Mouse (Mus musculus): ENCODE data around the gene Hoxa1.

Gene Hoxa1

GRCm38 (mm10) chr6:52171331-52171730 lies 13.2 kb upstream of the Hoxa1 start:
- DNase-seq (ENCODE audit: low spot score in 2 of 2) = no peak

DNA sequence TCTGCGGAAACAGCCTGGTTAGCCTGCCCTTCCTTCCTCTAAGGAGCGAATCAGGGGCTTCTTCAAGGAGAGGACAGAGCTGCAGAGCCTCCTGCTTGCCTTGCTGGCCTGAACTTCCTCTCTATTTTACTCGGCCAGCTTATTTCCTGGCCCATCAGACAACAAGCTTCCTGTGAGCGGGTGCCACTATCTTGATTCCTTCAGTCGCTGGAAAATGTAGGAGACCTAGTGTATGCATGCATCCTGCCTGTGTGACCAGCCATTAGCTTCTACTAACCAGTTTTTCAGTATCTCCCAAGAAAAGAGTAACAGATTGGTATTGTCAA lies 12.7 kb upstream of the Hoxa1 start:
- no peak for DNase-seq (ENCODE audit: low spot score in 2 of 2)

DNA sequence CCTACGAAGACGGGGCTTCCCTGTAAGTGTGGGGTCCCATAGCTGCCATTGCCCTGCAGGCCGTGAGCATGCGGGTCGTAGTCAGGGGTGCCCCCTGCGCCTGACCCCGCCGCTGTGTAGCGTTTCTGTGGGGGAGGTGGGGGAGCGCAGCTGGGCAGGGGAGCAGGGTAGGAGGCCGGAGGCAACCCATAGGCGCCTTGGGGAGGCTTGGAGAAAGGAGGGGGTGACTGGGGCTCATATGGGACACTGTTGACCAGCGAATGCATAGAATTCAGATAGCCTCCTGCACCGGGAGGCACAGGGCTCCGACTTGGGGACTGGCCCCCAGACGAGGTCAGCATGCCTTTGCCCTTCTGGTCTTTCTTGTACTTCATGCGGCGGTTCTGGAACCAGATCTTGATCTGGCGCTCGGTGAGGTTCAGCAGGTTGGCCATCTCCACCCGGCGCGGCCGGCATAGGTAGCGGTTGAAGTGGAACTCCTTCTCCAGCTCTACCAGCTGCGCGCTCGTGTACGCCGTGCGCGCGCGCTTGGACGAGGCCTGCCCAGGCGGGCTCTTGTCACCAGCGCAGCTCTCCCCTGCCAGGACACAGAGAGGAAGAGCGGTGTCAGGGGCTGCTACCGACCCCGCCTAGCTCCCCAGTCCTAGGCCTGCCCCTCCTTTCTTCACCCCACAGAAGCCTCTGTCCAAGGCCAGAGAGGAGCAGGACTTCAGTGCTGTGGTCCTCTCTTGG lies 12.2 kb upstream of the Hoxa1 start:
- no peak for DNase-seq (ENCODE audit: low spot score in 2 of 2)

- DNase-seq (ENCODE audit: low spot score in 2 of 2) = no peak
Observed at GRCm38 (mm10) chr6:52169499-52170165, 11.5 kb upstream of the Hoxa1 start.

- DNase-seq (ENCODE audit: low spot score in 2 of 2) = no peak
Observed at GRCm38 (mm10) chr6:52168191-52169055, 10.3 kb upstream of the Hoxa1 start.

GRCm38 (mm10) chr6:52167736-52168161 lies 9.6 kb upstream of the Hoxa1 start:
- no peak for DNase-seq (ENCODE audit: low spot score in 2 of 2)

DNA sequence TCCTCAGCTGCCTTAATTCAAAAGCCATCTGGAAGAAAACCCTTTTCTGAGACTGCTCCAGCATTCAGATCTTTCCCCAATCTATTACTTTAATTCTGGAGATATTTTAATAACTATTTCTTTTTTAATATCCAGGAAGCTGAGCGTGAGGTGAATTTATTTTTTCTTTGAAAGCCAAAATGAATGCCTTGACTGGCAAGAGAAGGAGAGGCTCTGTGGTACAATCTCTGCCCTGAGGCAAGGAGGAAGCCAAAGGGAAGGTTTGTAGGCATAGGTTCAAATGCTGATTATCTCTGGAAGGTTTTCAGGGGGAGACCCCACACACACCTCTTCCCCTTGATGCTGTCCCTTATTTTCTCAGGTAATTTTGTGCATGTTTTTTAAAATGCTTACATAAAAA lies 9.1 kb upstream of the Hoxa1 start:
- DNase-seq (ENCODE audit: low spot score in 2 of 2) = no peak

- no peak for DNase-seq (ENCODE audit: low spot score in 2 of 2)
Observed at GRCm38 (mm10) chr6:52166431-52167077, 8.4 kb upstream of the Hoxa1 start.

DNA sequence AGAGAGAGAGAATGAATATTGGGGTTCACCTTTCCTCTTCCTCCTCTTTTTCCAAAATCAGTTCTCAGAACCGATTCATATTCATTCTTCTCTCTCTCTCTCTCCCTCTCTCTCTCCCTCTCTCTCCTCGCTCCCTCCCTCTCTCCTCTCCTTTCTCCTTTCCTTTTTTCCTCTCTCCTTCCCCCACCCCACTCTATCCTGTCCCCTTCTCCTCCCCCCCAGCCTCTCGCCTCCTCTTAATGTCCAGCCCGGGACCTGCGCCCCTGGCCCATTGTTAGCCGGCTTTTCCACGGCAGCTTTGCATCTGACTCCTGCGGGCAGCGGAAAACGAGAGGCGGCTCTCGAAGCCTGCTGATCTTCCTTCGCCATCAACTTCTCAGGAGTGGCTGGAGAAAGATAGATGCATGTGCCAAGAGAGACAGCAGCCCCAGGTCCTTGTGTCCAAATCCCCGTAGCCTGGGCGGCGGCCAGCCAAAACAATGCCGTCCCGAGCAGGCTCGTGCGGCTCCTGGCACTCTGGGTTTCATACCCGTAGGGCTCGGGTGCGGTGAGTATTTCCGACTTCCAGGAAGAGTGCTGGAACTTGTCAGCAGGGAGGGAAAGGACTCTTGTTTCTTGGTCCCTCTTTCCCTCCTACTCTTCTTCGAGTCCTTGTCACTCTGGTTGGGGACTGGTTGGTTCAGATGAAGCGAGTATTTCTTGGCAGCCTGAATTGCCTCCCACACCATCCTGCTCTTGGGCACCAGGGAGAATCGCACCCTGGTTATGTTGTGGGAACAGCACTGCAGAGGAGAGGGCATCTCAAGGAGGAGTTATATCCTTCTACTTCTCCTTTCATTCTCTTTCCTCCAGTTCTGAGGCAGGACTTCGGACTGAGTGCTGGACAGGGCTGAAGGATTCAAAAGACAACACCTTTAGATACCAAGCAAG lies 7.6 kb upstream of the Hoxa1 start:
- DNase-seq (ENCODE audit: low spot score in 2 of 2) = no peak

GRCm38 (mm10) chr6:52164626-52165440 lies 6.7 kb upstream of the Hoxa1 start, which contains the start of gene Hoxa2:
TSS of gene Hoxa2 (minus strand) at chr6:52164831.
- DNase-seq (ENCODE audit: low spot score in 2 of 2) = no peak

DNA sequence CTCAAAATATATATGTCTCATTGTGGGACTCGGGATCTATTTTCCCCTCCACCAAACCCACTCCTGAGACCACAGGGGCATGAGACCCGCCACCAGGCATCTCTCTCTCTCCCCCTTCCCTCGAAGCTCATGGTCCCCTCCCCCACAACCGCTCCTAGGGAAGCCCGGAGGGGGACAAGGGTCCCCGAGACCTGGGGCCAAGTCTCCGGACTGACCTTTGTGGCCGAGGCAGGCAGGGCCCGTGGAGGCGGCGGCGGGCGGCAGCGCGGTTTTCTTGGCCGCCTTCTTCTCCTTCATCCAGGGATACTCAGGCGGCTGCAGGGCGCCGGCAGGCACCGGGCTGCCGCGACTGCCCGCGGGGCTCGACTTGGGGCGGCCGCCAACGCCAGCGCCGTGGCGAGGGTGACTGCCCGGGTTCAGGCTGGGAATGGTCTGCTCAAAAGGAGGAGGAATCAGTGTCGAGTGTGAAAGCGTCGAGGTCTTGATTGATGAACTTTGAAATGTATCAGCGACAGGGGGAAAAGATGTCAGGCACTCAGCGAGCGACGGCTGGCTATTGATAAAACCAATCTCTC lies 6.0 kb upstream of the Hoxa1 start:
- no peak for DNase-seq (ENCODE audit: low spot score in 2 of 2)

DNA sequence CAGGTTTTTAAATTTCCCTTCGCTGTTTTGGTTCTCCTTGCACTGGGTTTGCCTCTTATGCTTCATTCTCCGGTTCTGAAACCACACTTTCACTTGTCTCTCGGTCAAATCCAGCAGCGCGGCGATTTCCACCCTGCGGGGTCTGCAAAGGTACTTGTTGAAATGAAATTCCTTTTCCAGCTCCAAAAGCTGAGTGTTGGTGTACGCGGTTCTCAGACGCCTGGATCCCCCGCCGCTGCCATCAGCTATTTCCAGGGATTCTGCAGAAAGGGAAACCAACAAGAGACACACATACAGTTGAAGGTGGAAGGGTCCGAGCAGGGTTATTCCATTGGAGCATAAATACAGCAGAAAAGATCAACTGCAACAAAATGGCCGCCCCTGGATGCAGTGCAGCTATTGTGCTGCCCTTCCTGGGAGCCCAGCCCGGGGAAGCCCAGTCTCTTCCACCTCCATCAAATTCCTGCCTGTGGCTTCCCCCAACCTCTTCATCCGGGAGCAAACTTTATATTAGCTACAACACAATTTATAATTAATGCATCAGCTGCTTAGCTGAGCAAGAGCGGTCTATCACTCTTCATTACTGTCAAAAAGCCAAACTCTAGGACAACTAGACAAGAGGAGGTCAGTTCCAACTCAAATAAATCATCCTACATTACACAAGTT lies 5.4 kb upstream of the Hoxa1 start:
- no peak for DNase-seq (ENCODE audit: low spot score in 2 of 2)

- no peak for DNase-seq (ENCODE audit: low spot score in 2 of 2)
Observed at GRCm38 (mm10) chr6:52162611-52163365, 4.7 kb upstream of the Hoxa1 start.

DNA sequence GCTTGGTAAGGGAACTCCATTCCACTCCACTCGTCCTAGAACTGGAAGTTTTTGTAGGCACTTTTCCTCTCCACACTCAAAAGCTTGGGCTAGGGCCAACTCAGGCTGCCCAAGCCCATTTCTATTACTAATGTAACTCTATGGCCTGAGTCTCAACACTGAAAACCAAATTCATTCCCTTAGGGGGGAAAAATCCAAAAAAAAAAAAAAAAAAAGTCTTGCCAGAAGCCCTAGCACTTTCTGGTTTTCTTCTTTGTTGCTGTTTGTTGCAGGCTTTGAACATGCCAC lies 3.9 kb upstream of the Hoxa1 start:
- DNase-seq (ENCODE audit: low spot score in 2 of 2) = no peak

DNA sequence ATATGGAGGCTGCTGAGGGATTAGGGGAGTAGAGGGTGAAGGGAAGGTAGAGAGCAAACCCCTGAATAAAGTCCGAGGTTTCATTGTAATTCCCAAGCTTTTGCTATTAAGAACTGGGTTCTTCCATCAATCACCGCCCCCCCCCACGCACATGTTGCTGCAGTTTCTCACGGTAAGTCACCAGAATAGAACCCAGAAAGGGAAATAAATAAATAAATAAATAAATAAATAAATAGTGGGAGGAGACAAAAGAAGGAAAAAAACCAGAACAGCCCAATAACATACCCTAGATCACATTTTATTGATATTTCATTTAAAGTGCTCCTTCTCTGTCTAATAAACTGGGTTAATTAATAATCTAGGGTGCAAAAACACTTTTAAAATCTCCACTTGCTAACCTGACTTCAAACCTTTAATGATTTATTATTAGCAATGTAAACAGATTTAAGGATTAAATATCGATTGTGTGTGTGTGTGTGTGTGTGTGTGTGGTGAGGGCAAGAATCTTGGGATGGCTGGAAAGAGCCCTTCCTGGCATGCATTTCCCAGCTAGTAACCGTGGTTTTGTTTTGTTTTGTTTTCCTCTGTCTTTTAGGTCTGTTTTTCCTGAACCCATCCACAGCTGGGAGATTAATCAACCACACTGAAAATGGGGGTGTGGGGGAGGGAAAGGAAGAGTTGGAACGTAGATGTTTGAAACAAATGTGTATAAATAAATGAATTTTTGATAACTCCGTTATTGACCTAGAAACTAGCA lies 3.4 kb upstream of the Hoxa1 start:
- no peak for DNase-seq (ENCODE audit: low spot score in 2 of 2)

GRCm38 (mm10) chr6:52160511-52161335 lies 2.6 kb upstream of the Hoxa1 start:
- no peak for DNase-seq (ENCODE audit: low spot score in 2 of 2)

GRCm38 (mm10) chr6:52159979-52160378 lies 1.9 kb upstream of the Hoxa1 start:
- DNase-seq (ENCODE audit: low spot score in 2 of 2) = no peak
